ENCODE assay signal across 9 mouse cellular contexts in genomic region chr19:16955231-16955612, GRCm38 (mm10). TPM values are rescaled to one million over a fixed set of nuclear protein-coding genes. Genes with fewer than 3 reads are reported as not detected.
DNase-seq lines count a peak whose midpoint lies in the region; ATAC-seq lines count a peak whose summit lies in the region.
"Had no signal": no experiment of that assay in that cellular context is flagged by ENCODE, and none has a peak within 500 bp of the region (broad histone marks: within the 10 kb centered on the region; RNA-seq: fewer than 3 reads in every experiment).

No protein-coding gene starts in this region.

- DNase-seq in liver, embryonic 13.5 days = no peak
- no peak for DNase-seq in liver, embryonic 11.5 days (ENCODE audit: low spot score)
- DNase-seq in thymus, postnatal 4 days = no peak
- DNase-seq in adrenal gland, postnatal 36 days = no peak

- H3K27me3 ChIP-seq in liver, embryonic 13.5 days = peaks cover 48% of the 10 kb centered on the region
- peaks cover 23% of the 10 kb centered on the region for H3K27me3 ChIP-seq in liver, embryonic 11.5 days (replicated peaks; ENCODE audit: control insufficient read depth, insufficient read depth, low read length)
- H3K27me3 ChIP-seq in forebrain, embryonic 13.5 days = peaks cover 29% of the 10 kb centered on the region
- peaks cover 29% of the 10 kb centered on the region for H3K27me3 ChIP-seq in limb, embryonic 12.5 days
- peaks cover 19% of the 10 kb centered on the region for H3K27me3 ChIP-seq in stomach, embryonic 15.5 days (replicated peaks)

- ATAC-seq in liver, embryonic 13.5 days (ENCODE audit: low read depth) = no peak
- ATAC-seq in liver, embryonic 11.5 days (replicated peaks; ENCODE audit: low FRiP score) = no peak
- no peak for ATAC-seq in forebrain, embryonic 13.5 days
- no peak for ATAC-seq in limb, embryonic 12.5 days (ENCODE audit: insufficient number of reproducible peaks, insufficient read depth, low FRiP score, low TSS enrichment, low read depth)
- no peak for ATAC-seq in stomach, embryonic 15.5 days (ENCODE audit: insufficient read depth, low FRiP score, low read depth)

- H3K27ac ChIP-seq in liver, embryonic 13.5 days = no peak overlapping the region
- no peak overlapping the region for H3K27ac ChIP-seq in liver, embryonic 11.5 days (ENCODE audit: low read depth, low read length)
- H3K27ac ChIP-seq in forebrain, embryonic 13.5 days = no peak overlapping the region
- H3K27ac ChIP-seq in limb, embryonic 12.5 days = no peak overlapping the region
- H3K27ac ChIP-seq in stomach, embryonic 15.5 days = 0 out of 2 replicates have a peak overlapping the region, but pooled peaks have one; percentile 4
- H3K27ac ChIP-seq: layer of hippocampus, adult 2 months; macrophage had no signal

- WGBS in liver, embryonic 13.5 days (ENCODE audit: insufficient replicate concordance) = 60% methylated on average over 9 of the region's 9 CpGs
- 54% methylated on average over 9 of the region's 9 CpGs for WGBS in liver, embryonic 11.5 days
- WGBS in forebrain, embryonic 13.5 days = 58% methylated on average over 9 of the region's 9 CpGs
- 57% methylated on average over 9 of the region's 9 CpGs for WGBS in limb, embryonic 12.5 days
- 33% methylated on average over 9 of the region's 9 CpGs for WGBS in stomach, embryonic 15.5 days

- no peak overlapping the region for H3K4me3 ChIP-seq in liver, embryonic 13.5 days (replicated peaks)
- no peak overlapping the region for H3K4me3 ChIP-seq in liver, embryonic 11.5 days (ENCODE audit: low read depth, low read length)
- H3K4me3 ChIP-seq in forebrain, embryonic 13.5 days = peak overlapping the region; percentile 45
- H3K4me3 ChIP-seq in limb, embryonic 12.5 days (replicated peaks) = no peak overlapping the region
- no peak overlapping the region for H3K4me3 ChIP-seq in stomach, embryonic 15.5 days (replicated peaks)

- no peak overlapping the region for H3K9ac ChIP-seq in liver, embryonic 13.5 days
- H3K9ac ChIP-seq in liver, embryonic 11.5 days (ENCODE audit: low read depth, low read length) = no peak overlapping the region
- H3K9ac ChIP-seq in forebrain, embryonic 13.5 days = peak overlapping the region; percentile 58; the same call in 1 of the 2 replicates
- H3K9ac ChIP-seq in limb, embryonic 12.5 days (replicated peaks) = no peak overlapping the region
- H3K9ac ChIP-seq in stomach, embryonic 15.5 days = no peak overlapping the region

- H3K9me3 ChIP-seq in liver, embryonic 13.5 days (replicated peaks) = no peaks in the 10 kb centered on the region
- H3K9me3 ChIP-seq in liver, embryonic 11.5 days (ENCODE audit: control insufficient read depth, low read length) = no peaks in the 10 kb centered on the region
- no peaks in the 10 kb centered on the region for H3K9me3 ChIP-seq in forebrain, embryonic 13.5 days (replicated peaks)
- no peaks in the 10 kb centered on the region for H3K9me3 ChIP-seq in limb, embryonic 12.5 days
- H3K9me3 ChIP-seq in stomach, embryonic 15.5 days = no peaks in the 10 kb centered on the region

- no peaks in the 10 kb centered on the region for H3K36me3 ChIP-seq in liver, embryonic 13.5 days
- H3K36me3 ChIP-seq in liver, embryonic 11.5 days (ENCODE audit: control insufficient read depth, insufficient read depth, low read length) = no peaks in the 10 kb centered on the region
- no peaks in the 10 kb centered on the region for H3K36me3 ChIP-seq in forebrain, embryonic 13.5 days (ENCODE audit: poor library complexity, severe bottlenecking)
- H3K36me3 ChIP-seq in limb, embryonic 12.5 days = no peaks in the 10 kb centered on the region
- H3K36me3 ChIP-seq in stomach, embryonic 15.5 days = no peaks in the 10 kb centered on the region

- peaks cover 14% of the 10 kb centered on the region for H3K4me1 ChIP-seq in liver, embryonic 13.5 days (replicated peaks)
- peaks cover 7% of the 10 kb centered on the region for H3K4me1 ChIP-seq in liver, embryonic 11.5 days (replicated peaks; ENCODE audit: control insufficient read depth, insufficient read depth, low read length)
- H3K4me1 ChIP-seq in forebrain, embryonic 13.5 days = peaks cover 16% of the 10 kb centered on the region
- peaks cover 14% of the 10 kb centered on the region for H3K4me1 ChIP-seq in limb, embryonic 12.5 days (replicated peaks)
- peaks cover 13% of the 10 kb centered on the region for H3K4me1 ChIP-seq in stomach, embryonic 15.5 days

- peak overlapping the region; percentile 62; the same call in 1 of the 2 replicates for H3K4me2 ChIP-seq in liver, embryonic 13.5 days
- H3K4me2 ChIP-seq in liver, embryonic 11.5 days = no peak overlapping the region
- H3K4me2 ChIP-seq in forebrain, embryonic 13.5 days = peak overlapping the region; percentile 90
- peak overlapping the region; percentile 82 for H3K4me2 ChIP-seq in limb, embryonic 12.5 days
- peak overlapping the region; percentile 79; the same call in 1 of the 2 replicates for H3K4me2 ChIP-seq in stomach, embryonic 15.5 days

RNA-seq across cellular contexts. Expression of gene Prune2, which starts 0.7 kb away (rescaled TPM):
- polyA plus RNA-seq in liver, embryonic 13.5 days (2015; fragmentation: Nextera tagmentation; extraction: Ambion mirVana) = 0.55 and 0.64 TPM in 2 replicates
- 1.4 TPM in 2 replicates for polyA plus RNA-seq in liver, embryonic 11.5 days (2014; fragmentation: Nextera tagmentation; extraction: Ambion mirVana)
- polyA plus RNA-seq in forebrain, embryonic 13.5 days (2015; fragmentation: Nextera tagmentation; extraction: Ambion mirVana) = 2.0 and 2.2 TPM in 2 replicates
- 0.60 and 0.80 TPM in 2 replicates for polyA plus RNA-seq in limb, embryonic 12.5 days (2016; fragmentation: Nextera tagmentation; extraction: Ambion mirVana)
- 2.5 and 2.7 TPM in 2 replicates for polyA plus RNA-seq in stomach, embryonic 15.5 days (2015; fragmentation: Nextera tagmentation; extraction: Ambion mirVana)
- 10 to 100 TPM; 18.5 to 24.1 TPM for total RNA-seq in adrenal gland, postnatal 36 days (2021)
